Mouse (Mus musculus): ENCODE data around the gene Msh2. TPM values are rescaled to one million over a fixed set of nuclear protein-coding genes. Genes with fewer than 3 reads are reported as not detected.
A peak's percentile ranks its signal among the peaks of the same experiment; 100 is the strongest.

Msh2 gene
- polyA plus RNA-seq, 1 experiment from 2014 or later: 95.5 TPM

DNA sequence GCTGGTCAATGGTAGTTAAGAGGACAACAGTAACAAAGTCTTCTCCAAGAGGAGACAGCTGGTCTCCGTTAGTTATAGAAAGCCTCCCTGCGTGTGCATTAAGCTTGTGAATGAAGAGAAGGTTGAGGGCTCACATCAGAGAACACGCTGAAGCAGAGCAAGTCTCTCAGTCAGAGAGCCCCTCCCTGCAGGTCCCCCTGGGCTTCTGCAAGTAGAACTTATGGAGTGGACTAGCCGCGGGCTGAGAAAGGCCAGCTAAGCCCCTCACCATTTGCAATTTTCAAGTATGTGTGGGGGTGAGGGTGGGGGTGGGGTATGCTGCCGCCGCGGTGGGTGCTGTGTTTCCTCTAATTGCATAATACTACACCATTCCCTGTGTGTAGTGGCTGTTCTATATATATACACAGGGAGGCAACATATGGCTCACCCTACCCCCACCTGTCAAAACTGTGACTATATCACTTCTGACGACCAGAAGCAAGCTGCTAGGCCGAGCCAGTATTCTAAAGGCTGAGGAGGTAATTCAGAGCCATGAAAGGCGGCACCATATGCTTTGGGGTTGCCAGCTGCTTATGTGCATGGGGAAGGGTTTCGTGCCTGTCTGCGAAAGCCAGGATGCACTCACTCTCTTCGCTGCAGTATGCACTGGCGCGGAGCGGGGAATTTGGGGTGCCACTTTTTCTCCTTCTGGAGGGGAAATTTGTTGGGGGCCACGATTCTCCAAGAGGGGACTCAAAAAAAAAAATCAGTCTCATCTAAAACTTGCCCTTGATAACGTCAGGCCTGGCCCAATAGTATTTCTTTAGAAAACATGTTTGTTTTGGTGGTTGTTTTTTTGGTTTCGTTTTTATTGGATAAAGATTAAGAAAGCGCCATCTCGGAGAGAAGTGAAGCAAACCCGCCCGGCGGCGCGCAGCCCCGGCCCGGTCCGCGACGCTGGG is 73.1 kb downstream of the Msh2 start:
- Histone ChIP-seq H3K4me2 (replicated peaks; ENCODE audit: low read depth, low read length) (peak overlapping the region; percentile 94), H3K9ac (replicated peaks; ENCODE audit: low read length) (peak overlapping the region; percentile 57), H3K4me3 (ENCODE audit: low read length) (peak overlapping the region; percentile 62), H3K27ac (ENCODE audit: low read length) (no peak overlapping the region), H3K9me3 (ENCODE audit: low read length) (peaks cover 4% of the 10 kb centered on the region), H3K27me3 (ENCODE audit: insufficient read depth, low read length) (peaks cover 48% of the 10 kb centered on the region), H3K36me3 (ENCODE audit: insufficient read depth, low read length) (no peaks in the 10 kb centered on the region), H3K4me1 (ENCODE audit: insufficient read depth, low read length) (peaks cover 7% of the 10 kb centered on the region; the same call in 1 of the 2 replicates)
- peak; percentile 20; the same call in 1 of the 2 replicates for ATAC-seq (ENCODE audit: low FRiP score, low TSS enrichment)
- 10% methylated on average over 32 of the region's 32 CpGs for WGBS

DNA sequence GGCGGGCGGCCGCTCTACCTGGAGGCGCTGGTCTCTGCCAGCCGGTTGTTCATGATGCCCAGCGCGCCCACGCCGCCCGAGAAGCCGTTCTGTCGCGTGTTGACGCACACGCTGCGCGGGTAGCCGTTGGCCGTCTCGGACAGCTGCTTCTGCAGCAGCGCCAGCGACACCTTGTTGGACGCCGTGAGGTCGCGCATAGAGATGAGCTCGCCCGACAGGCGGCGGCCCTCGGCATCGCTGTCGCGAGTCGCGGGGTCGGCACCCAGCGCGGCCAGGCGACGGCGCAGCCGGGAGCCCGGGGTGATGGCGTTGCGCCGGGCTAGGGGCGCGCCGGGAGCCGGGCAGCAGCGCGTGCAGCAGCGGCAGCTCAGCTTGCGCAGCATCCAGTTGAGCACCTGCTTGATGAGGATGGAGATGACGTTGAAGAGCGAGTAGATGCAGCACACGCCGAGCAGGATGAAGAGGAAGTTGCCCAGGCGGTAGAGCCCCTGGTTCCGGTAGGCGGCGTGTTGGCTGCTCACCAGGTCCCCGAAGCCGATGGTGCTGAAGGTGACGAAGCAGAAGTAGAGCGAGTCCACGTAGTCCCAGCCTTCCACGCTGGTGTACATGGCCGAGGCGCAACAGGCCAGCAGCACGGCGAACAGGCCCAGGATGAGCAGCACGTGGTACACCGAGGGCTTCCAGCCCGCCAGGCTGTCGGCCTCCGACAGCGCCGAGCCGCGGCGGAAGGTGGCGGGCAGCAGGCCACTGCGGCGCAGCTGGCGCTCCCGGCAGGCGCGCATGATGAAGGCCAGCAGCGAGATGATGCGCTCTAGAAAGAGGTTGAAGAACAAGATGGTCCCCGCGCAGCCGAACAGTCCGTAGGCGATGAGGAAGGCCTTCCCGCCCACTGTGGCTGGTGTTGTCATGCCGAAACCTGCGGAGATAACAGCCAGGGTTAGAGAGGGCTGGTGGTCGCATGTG is 74.1 kb downstream of the Msh2 start:
- Histone ChIP-seq H3K9me3 (ENCODE audit: low read length) (peaks cover 4% of the 10 kb centered on the region), H3K36me3 (ENCODE audit: insufficient read depth, low read length) (no peaks in the 10 kb centered on the region), H3K9ac (replicated peaks; ENCODE audit: low read length) (peak overlapping the region; percentile 57), H3K27ac (ENCODE audit: low read length) (no peak overlapping the region), H3K4me1 (ENCODE audit: insufficient read depth, low read length) (peaks cover 7% of the 10 kb centered on the region; the same call in 1 of the 2 replicates), H3K4me2 (replicated peaks; ENCODE audit: low read depth, low read length) (peak overlapping the region; percentile 94), H3K4me3 (ENCODE audit: low read length) (peak overlapping the region; percentile 62), H3K27me3 (ENCODE audit: insufficient read depth, low read length) (peaks cover 48% of the 10 kb centered on the region)
- 2% methylated on average over 101 of the region's 101 CpGs for WGBS
- ATAC-seq (ENCODE audit: low FRiP score, low TSS enrichment): peak; percentile 83

DNA sequence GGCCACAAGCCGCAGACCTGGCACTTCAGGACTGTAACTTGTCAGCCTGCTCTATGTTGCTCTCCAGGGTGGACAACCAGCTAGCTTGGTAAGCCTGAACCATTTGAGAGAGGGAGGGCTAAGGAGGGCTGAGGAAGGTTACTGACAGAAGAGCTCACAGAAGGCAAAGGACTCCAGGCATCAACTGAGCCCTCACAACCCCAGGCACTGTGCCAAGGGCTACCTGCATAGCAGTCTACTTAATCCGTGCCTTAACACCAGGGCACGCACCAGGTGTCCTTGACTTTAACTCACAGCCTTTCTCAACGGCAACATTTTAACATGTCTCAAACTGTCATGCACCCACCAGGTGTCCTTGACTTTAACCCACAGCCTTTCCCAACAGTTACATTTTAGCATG is 88.2 kb downstream of the Msh2 start:
- 71% methylated on average over 4 of the region's 4 CpGs for WGBS
- no peaks in the 10 kb centered on the region for H3K27me3 ChIP-seq (ENCODE audit: insufficient read depth, low read length)
- H3K4me1 ChIP-seq (ENCODE audit: insufficient read depth, low read length): no peaks in the 10 kb centered on the region
- H3K4me3 ChIP-seq (ENCODE audit: low read length): no peak overlapping the region
- H3K27ac ChIP-seq (ENCODE audit: low read length): no peak overlapping the region
- no peak overlapping the region for H3K9ac ChIP-seq (replicated peaks; ENCODE audit: low read length)
- no peaks in the 10 kb centered on the region for H3K9me3 ChIP-seq (ENCODE audit: low read length)
- no peak overlapping the region for H3K4me2 ChIP-seq (replicated peaks; ENCODE audit: low read depth, low read length)
- ATAC-seq (ENCODE audit: low FRiP score, low TSS enrichment): no peak
- no peaks in the 10 kb centered on the region for H3K36me3 ChIP-seq (ENCODE audit: insufficient read depth, low read length)

DNA sequence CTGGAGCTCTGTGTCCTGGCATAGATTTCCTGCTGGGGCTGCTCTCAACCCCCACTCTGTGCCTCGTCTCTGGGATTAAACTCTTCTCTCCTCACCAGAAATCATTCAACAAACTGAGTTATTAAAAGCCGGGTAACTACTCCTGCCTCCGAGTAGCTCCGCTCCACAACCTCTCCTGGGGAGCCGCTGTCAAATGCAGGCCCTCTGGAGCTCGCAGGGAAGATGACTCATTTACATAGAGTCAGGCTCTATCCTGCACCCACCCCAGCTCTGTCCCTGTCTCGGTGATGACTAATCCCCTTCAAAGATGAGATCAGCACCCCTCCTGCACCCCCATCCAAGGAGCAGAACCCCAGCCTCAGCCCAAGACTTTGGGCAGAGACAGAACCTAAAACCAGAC is 91.0 kb downstream of the Msh2 start:
- 57% methylated on average over 7 of the region's 7 CpGs for WGBS
- no peaks in the 10 kb centered on the region for H3K9me3 ChIP-seq (ENCODE audit: low read length)
- no peaks in the 10 kb centered on the region for H3K4me1 ChIP-seq (ENCODE audit: insufficient read depth, low read length)
- H3K36me3 ChIP-seq (ENCODE audit: insufficient read depth, low read length): no peaks in the 10 kb centered on the region
- H3K27me3 ChIP-seq (ENCODE audit: insufficient read depth, low read length): no peaks in the 10 kb centered on the region
- no peak overlapping the region for H3K27ac ChIP-seq (ENCODE audit: low read length)
- no peak overlapping the region for H3K4me2 ChIP-seq (replicated peaks; ENCODE audit: low read depth, low read length)
- H3K4me3 ChIP-seq (ENCODE audit: low read length): no peak overlapping the region
- H3K9ac ChIP-seq (replicated peaks; ENCODE audit: low read length): no peak overlapping the region
- ATAC-seq (ENCODE audit: low FRiP score, low TSS enrichment): no peak

DNA sequence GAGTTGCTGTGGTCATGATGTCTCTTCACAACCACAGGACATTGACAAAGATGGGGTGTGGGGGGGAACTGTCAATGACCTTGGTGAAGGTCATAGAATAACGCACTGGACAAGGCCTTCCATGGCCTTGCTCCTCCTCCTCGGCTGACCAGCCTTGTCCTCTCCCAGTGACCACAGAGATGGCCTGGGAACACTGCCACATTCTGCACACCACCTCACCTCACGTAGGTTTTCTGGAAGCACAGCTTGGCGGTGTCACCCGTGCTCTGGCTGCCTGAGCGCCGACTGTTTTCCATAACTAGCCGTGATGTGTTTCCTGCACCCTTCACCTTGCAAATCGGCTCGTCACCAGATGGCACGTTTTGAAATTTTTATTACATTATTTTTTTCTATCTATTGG is 92.9 kb downstream of the Msh2 start:
- Histone ChIP-seq H3K4me2 (replicated peaks; ENCODE audit: low read depth, low read length) (no peak overlapping the region), H3K9ac (replicated peaks; ENCODE audit: low read length) (no peak overlapping the region), H3K36me3 (ENCODE audit: insufficient read depth, low read length) (no peaks in the 10 kb centered on the region), H3K4me1 (ENCODE audit: insufficient read depth, low read length) (no peaks in the 10 kb centered on the region), H3K27ac (ENCODE audit: low read length) (no peak overlapping the region), H3K27me3 (ENCODE audit: insufficient read depth, low read length) (no peaks in the 10 kb centered on the region), H3K9me3 (ENCODE audit: low read length) (0 out of 2 replicates have a peak, but pooled peaks cover 4% of the 10 kb centered on the region), H3K4me3 (ENCODE audit: low read length) (no peak overlapping the region)
- ATAC-seq (ENCODE audit: low FRiP score, low TSS enrichment): no peak
- 90% methylated on average over 11 of the region's 11 CpGs for WGBS

DNA sequence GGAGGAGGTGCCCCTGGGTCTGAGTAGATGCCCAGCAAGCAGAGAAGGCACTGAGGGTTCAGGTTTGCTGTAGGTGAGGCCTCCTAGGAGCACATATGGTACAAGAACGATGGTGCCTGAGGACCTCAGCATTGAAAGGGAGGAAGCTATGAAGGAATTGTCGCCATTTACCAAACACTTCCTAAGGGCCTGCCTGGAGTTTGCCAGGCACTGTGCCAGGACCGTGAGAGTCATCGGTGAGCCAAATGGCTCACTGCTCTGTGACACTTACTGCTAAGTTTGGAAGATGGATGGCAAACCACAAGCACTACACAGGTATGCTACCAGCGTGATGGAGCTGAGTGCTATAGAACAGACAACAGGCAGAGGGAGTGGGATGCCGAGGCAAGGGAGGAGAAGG is 94.8 kb downstream of the Msh2 start:
- Histone ChIP-seq H3K9ac (replicated peaks; ENCODE audit: low read length) (no peak overlapping the region), H3K27ac (ENCODE audit: low read length) (no peak overlapping the region), H3K4me3 (ENCODE audit: low read length) (no peak overlapping the region), H3K9me3 (ENCODE audit: low read length) (0 out of 2 replicates have a peak, but pooled peaks cover 4% of the 10 kb centered on the region), H3K4me1 (ENCODE audit: insufficient read depth, low read length) (no peaks in the 10 kb centered on the region), H3K36me3 (ENCODE audit: insufficient read depth, low read length) (no peaks in the 10 kb centered on the region), H3K27me3 (ENCODE audit: insufficient read depth, low read length) (no peaks in the 10 kb centered on the region), H3K4me2 (replicated peaks; ENCODE audit: low read depth, low read length) (no peak overlapping the region)
- no peak for ATAC-seq (ENCODE audit: low FRiP score, low TSS enrichment)
- 78% methylated on average over 6 of the region's 6 CpGs for WGBS

DNA sequence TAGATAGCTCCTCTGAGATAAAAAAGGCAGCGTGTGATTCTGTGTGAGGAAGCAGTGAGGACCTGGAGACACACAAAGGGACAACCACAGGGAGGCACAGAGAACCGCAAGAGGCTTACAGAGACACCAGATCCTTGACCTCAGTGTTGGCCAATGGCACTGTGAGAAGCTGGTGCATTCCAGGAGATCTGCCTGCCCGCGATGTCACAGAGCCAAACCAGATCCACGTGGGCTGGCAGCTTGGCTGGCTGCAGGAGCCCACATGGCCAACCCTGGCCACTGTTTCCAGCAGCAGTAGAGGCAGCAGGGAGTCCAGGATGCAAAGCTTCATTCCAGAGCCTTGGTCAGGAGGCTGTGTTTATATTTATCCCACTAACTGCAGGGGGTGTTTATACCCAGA is 98.6 kb downstream of the Msh2 start:
- H3K9me3 ChIP-seq (ENCODE audit: low read length): 0 out of 2 replicates have a peak, but pooled peaks cover 4% of the 10 kb centered on the region
- H3K27ac ChIP-seq (ENCODE audit: low read length): no peak overlapping the region
- H3K27me3 ChIP-seq (ENCODE audit: insufficient read depth, low read length): no peaks in the 10 kb centered on the region
- no peak overlapping the region for H3K9ac ChIP-seq (replicated peaks; ENCODE audit: low read length)
- H3K36me3 ChIP-seq (ENCODE audit: insufficient read depth, low read length): no peaks in the 10 kb centered on the region
- H3K4me3 ChIP-seq (ENCODE audit: low read length): no peak overlapping the region
- no peaks in the 10 kb centered on the region for H3K4me1 ChIP-seq (ENCODE audit: insufficient read depth, low read length)
- ATAC-seq (ENCODE audit: low FRiP score, low TSS enrichment): no peak
- 53% methylated on average over 5 of the region's 5 CpGs for WGBS
- H3K4me2 ChIP-seq (replicated peaks; ENCODE audit: low read depth, low read length): no peak overlapping the region

DNA sequence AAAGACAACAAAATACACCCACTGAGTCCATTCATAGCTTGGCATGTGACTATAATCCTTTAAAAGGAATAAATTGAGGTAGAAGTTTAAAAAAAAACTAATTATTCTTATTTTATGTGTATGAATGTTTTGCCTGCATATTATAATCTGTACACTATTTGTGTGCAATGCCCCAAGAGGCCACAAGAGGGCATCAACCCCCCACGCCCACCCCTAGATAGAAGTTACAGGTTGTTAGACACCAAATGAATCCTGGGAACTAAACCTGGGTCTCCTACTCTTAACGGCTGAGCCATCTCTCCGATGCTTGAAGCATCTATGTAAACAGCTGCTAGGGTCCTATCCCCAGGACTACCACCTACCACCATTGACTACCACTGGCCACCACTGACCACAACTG is 101.0 kb downstream of the Msh2 start:
- Histone ChIP-seq H3K9me3 (ENCODE audit: low read length) (0 out of 2 replicates have a peak, but pooled peaks cover 4% of the 10 kb centered on the region), H3K4me3 (ENCODE audit: low read length) (no peak overlapping the region), H3K36me3 (ENCODE audit: insufficient read depth, low read length) (no peaks in the 10 kb centered on the region), H3K27ac (ENCODE audit: low read length) (no peak overlapping the region), H3K27me3 (ENCODE audit: insufficient read depth, low read length) (no peaks in the 10 kb centered on the region), H3K4me1 (ENCODE audit: insufficient read depth, low read length) (no peaks in the 10 kb centered on the region), H3K4me2 (replicated peaks; ENCODE audit: low read depth, low read length) (no peak overlapping the region), H3K9ac (replicated peaks; ENCODE audit: low read length) (no peak overlapping the region)
- 78% methylated on average over 3 of the region's 3 CpGs for WGBS
- no peak for ATAC-seq (ENCODE audit: low FRiP score, low TSS enrichment)

Data from kidney, embryonic 16.5 days (tissue).